Mouse (Mus musculus) ES-Bruce4 (cell line): ENCODE measurements at regions not wholly inside any gene's neighbourhood (a gene's known extent, or its start where the extent isn't known, plus 50 kb on each side); places are given as distances from the start of the nearest gene placed in this dataset.

ENCODE experiments used
- H3K27ac ChIP-seq: 2 replicates; pipeline ENCODE4 v1.5.1; 2012; ENCODE audit warnings: low read length, inconsistent platforms; ENCODE audit not compliant: insufficient read depth
- H3K27me3 ChIP-seq: 2 replicates; pipeline ENCODE4 v1.6.1; 2012; ENCODE audit warnings: mild to moderate bottlenecking, low read length, inconsistent platforms; ENCODE audit not compliant: control insufficient read depth, poor library complexity, insufficient read depth, severe bottlenecking
- H3K36me3 ChIP-seq: 2 replicates; pipeline ENCODE4 v1.6.1; 2012; ENCODE audit warnings: inconsistent platforms, mild to moderate bottlenecking, low read length, moderate library complexity; ENCODE audit not compliant: control insufficient read depth, poor library complexity, insufficient read depth, severe bottlenecking
- H3K4me1 ChIP-seq: one replicate; pipeline ENCODE4 v1.8.1; 2011; ENCODE audit warnings: low read length; ENCODE audit not compliant: control insufficient read depth, insufficient read depth
- H3K4me3 ChIP-seq: 2 replicates; pipeline ENCODE4 v1.5.1; 2011; ENCODE audit warnings: low read depth, mild to moderate bottlenecking, low read length
- H3K9ac ChIP-seq: 2 replicates; pipeline ENCODE4 v1.6.1; 2012; ENCODE audit warnings: low read depth, mild to moderate bottlenecking, inconsistent platforms; ENCODE audit not compliant: poor library complexity, severe bottlenecking
- H3K9me3 ChIP-seq: replicated peaks from 2 replicates; pipeline ENCODE4 v1.6.1; 2012; ENCODE audit warnings: mild to moderate bottlenecking, low read length, inconsistent platforms; ENCODE audit not compliant: control insufficient read depth, poor library complexity, insufficient read depth, severe bottlenecking
- CTCF ChIP-seq: IDR thresholded peaks from one replicate; pipeline ENCODE4 v1.8.1; 2011; ENCODE audit warnings: low read depth, low read length
- EP300 ChIP-seq: IDR thresholded peaks from 2 replicates; pipeline ENCODE4 v1.6.1; 2011; ENCODE audit warnings: low read depth, low read length; ENCODE audit not compliant: insufficient read depth
- POLR2A ChIP-seq: IDR thresholded peaks from one replicate; pipeline ENCODE4 v1.8.1; 2011; ENCODE audit warnings: low read length; ENCODE audit not compliant: insufficient read depth

GRCm38 (mm10) chr1:157007891-157008730 lies 68.7 kb upstream of the Ralgps2 start:
- Histone ChIP-seq H3K27ac (no peak overlapping the region), H3K27me3 (no peaks in the 10 kb centered on the region), H3K9ac (no peak overlapping the region), H3K4me1 (no peaks in the 10 kb centered on the region), H3K4me3 (no peak overlapping the region), H3K9me3 (no peaks in the 10 kb centered on the region), H3K36me3 (no peaks in the 10 kb centered on the region)
- no peak for TF ChIP-seq CTCF
- no peak for TF ChIP-seq EP300
- TF ChIP-seq POLR2A: no peak

GRCm38 (mm10) chr1:157004312-157005074 lies 65.1 kb upstream of the Ralgps2 start:
- no peaks in the 10 kb centered on the region for H3K9me3 ChIP-seq
- H3K27ac ChIP-seq: no peak overlapping the region
- no peak overlapping the region for H3K4me3 ChIP-seq
- H3K4me1 ChIP-seq: peaks cover 2% of the 10 kb centered on the region
- TF ChIP-seq EP300: no peak
- no peak for TF ChIP-seq CTCF
- no peak for TF ChIP-seq POLR2A
- H3K27me3 ChIP-seq: no peaks in the 10 kb centered on the region
- no peaks in the 10 kb centered on the region for H3K36me3 ChIP-seq
- H3K9ac ChIP-seq: no peak overlapping the region

- H3K4me1 ChIP-seq: peaks cover 2% of the 10 kb centered on the region
- no peak overlapping the region for H3K9ac ChIP-seq
- H3K4me3 ChIP-seq: no peak overlapping the region
- no peak for TF ChIP-seq POLR2A
- TF ChIP-seq EP300: no peak
- no peak for TF ChIP-seq CTCF
- no peaks in the 10 kb centered on the region for H3K9me3 ChIP-seq
- H3K27ac ChIP-seq: no peak overlapping the region
- H3K27me3 ChIP-seq: no peaks in the 10 kb centered on the region
- H3K36me3 ChIP-seq: no peaks in the 10 kb centered on the region
Measured at GRCm38 (mm10) chr1:157003034-157003433, 63.6 kb upstream of the Ralgps2 start.

- Histone ChIP-seq H3K27me3 (no peaks in the 10 kb centered on the region), H3K36me3 (no peaks in the 10 kb centered on the region), H3K9me3 (no peaks in the 10 kb centered on the region), H3K27ac (no peak overlapping the region), H3K4me3 (no peak overlapping the region), H3K4me1 (peaks cover 6% of the 10 kb centered on the region), H3K9ac (no peak overlapping the region)
- no peak for TF ChIP-seq POLR2A
- no peak for TF ChIP-seq EP300
- no peak for TF ChIP-seq CTCF
Measured at GRCm38 (mm10) chr1:157002258-157002657, 62.8 kb upstream of the Ralgps2 start.

GRCm38 (mm10) chr1:157001008-157001660 lies 61.7 kb upstream of the Ralgps2 start:
- H3K36me3 ChIP-seq: no peaks in the 10 kb centered on the region
- no peak overlapping the region for H3K27ac ChIP-seq
- no peaks in the 10 kb centered on the region for H3K9me3 ChIP-seq
- H3K9ac ChIP-seq: no peak overlapping the region
- no peaks in the 10 kb centered on the region for H3K27me3 ChIP-seq
- H3K4me3 ChIP-seq: no peak overlapping the region
- TF ChIP-seq POLR2A (no peak), EP300 (no peak), CTCF (no peak)
- peaks cover 7% of the 10 kb centered on the region for H3K4me1 ChIP-seq
